Mouse (Mus musculus) left cerebral cortex, postnatal 25 days (tissue): ENCODE measurements around the gene Lmo7. TPM values are rescaled to one million over a fixed set of nuclear protein-coding genes. Genes with fewer than 3 reads are reported as not detected.

ENCODE experiments used
- total RNA-seq, 2 experiments: library from RNA; stranded (reverse); gene quantifications; 2 replicates each; pipeline ENCODE4 v1.2.3; 2021

Gene Lmo7
- total RNA-seq, 2 experiments from 2014 or later = 91.0 to 115 TPM

Other genes with a start within 250 kb of the Lmo7 start
- 10 to 100 TPM in 1 of 2 experiments, 1 to 10 TPM in 1; 7.2 to 10.4 TPM for gene Tbc1d4, start 120.8 kb upstream of the Lmo7 start, total RNA-seq
- gene Commd6, start 89.3 kb upstream of the Lmo7 start, total RNA-seq = 10 to 100 TPM; 62.6 to 65.7 TPM
- 10 to 100 TPM; 44.6 to 49.1 TPM for gene Uchl3, start 76.0 kb upstream of the Lmo7 start, total RNA-seq
- gene Gm9922, start 143 bp upstream of the Lmo7 start, total RNA-seq = not detected